Mouse (Mus musculus) embryo, embryonic 11 days (tissue): ENCODE results near the gene Zfp981.
"Not testable (repeated sequence)": the region's sequence is repeated elsewhere in the genome, so short reads cannot be mapped to it uniquely, and the experiment has no call there.

Experiments
- DNase-seq: peaks from one replicate; pipeline ENCODE4 v3.0.0-alpha.2; 2015

Gene Zfp981

DNA sequence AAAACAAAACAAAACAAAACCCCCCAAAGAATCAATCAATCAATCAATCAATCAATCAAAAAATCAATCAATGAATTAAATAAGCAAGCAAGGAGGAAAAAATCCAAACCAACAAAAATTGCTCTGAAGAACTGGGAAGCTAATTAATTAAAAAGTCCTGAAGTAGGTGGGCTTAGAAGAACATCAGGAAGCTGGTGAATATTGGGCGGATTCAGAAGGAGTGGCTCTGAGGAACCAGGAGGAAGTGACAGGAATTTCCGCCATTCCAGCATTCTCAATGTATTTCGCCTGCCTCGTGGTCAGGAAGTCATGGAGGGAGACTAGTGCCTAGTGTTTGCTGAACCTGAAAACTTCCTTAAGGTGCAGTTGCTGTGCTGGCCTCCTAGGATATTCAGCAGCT lies at the start of gene Zfp981:
Gene Zfp981, plus strand, starts transcription at position 301 of the 400 bp plus-strand sequence.
- not testable (repeated sequence) for DNase-seq

DNA sequence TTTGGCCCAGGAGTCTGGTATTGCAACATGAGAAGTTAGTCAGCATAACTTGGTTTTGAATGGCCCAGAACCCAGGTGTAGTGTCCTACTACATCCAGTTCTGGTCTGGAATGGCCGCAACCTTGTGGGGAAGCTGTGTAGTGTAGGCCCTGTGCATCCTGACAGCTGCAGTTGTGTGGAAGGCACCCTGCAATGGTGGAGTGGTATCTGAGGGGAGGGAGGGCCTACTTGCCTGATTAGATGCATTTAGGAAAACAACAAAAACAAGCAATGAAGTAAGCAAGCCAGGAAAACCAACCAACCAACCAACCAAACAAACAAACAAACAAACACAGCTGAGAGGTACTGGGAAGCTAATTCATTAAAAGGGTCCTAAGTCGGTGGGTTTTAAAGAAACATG lies 49.3 kb upstream of the Zfp981 start:
- DNase-seq = not testable (repeated sequence)

DNA sequence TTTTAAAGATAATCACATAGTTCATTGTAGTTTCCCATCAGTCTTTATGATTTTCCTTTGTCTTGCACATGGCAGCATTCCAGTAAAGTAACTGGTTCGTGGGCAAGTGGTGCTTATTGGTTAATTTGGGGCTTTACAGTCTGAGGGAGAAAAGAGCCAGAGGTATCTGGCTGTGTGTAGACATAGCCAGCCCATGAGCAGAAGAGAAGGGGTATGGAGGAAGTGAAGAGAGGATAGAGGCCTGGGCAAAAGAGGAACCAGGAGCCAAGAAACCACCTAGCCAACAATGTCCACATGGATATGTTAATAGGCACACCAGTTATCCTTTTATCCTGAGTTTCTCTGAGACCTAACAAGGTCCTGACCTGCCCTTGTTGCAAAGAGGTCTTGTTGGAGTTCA lies 47.7 kb upstream of the Zfp981 start:
- DNase-seq = not testable (repeated sequence)

DNA sequence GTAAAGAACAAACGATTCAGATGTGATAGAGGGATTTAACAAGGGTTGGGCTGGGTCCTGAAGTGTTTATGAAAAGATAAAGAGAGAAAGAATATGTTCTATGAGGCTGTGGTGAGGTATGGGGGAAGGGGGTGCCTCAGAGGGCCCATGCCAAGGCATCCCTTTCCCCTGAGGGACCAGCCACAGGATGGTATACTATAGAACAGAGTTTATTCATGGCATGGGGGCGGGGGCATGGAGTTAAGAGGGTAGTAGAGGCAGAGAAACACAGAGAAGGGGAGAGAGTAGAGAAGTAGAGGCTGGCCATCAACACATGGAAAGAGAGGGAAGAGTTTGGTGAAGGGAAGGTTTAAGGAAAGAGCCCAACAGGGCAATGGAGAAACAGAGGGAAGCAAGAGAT lies 46.9 kb upstream of the Zfp981 start:
- no peak for DNase-seq

DNA sequence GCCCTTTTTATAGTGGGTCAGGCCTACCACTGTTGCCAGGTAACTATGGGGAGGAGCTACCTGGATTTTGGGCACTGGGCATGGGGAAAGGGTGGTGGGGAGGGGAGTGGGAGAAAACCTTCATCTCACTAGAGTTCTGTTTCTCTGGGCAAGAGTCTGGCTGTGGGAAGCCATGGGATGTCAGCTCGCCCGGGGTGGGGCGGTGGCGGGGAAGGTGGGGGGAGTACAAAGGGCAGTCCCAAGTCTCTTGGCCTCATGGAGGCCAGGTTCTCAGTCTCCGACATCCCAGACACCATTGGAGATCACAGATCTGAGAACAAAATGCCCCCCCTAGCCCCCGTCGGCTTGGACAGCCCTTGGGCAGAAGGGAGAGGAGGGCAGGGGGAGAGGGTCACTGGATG lies 46.5 kb upstream of the Zfp981 start:
- DNase-seq = no peak

DNA sequence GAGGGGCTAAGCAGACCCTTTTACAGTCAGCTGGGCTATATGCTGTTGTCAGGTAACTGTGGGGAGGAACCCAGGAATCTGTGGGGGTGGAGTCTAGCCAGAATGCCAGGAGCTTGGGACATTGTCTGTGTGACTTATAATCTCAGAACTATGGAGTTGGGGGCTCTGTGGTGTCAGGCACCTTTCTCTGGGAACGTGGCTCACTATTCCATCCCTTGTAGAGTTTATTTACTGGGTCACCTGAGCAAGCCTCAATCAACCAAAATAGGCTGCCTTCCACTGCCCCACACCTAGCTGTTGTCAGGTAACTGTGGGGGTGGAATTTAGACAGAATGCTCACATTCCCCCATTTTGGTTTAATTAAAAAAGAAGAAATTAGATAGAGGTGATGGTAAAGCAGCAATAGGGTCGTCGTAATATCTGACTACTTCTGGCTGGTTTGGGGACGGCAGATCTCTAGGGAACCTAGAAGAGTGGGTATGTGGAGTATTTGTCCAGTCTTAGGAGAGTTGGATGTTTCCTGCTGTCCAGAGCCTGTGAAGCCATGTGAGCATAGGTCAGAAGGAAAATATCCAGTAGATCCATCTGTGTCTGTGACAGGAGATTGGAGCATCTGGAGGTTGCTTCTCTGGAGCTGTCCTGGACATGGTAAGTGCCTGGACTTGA lies 45.6 kb upstream of the Zfp981 start:
- no peak for DNase-seq

DNA sequence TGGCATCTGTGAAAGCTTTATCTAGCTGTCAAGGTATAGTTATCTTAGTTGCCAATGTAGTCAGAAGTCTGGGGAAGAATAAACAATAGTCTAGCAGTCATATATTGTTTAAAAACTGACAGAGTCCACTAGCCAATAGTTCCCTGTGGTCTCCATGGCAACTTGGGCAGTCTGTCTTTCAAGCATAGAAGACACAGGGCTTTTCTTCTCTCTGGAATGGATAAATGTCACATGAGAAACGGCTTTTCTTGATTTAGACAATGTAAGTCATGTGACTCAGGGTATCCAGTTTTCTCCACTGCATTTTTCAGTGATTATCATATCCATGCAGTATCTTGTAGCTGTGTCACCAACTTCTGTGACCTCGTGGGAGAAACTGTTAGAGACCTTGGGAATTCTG lies 44.7 kb upstream of the Zfp981 start:
- no peak for DNase-seq

DNA sequence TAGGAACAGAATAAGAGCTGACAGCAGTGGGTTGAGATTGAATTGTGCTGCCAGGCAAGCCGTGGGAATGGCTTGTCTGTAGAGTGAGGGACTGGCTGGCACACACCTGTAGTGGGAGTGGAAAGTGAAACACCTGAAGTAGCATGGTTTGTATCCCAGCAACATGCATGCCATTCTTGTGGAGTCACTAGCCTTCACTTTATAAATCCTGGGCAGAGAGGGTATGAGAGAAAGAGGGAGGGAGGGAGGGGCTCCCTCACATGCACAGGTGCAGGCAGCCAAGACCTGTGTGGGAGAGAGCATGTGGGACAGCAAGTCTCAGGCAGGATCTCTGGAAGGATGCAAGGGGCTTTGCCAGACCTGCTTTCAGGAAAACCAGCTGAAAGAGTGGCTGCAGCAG lies 44.1 kb upstream of the Zfp981 start:
- no peak for DNase-seq

DNA sequence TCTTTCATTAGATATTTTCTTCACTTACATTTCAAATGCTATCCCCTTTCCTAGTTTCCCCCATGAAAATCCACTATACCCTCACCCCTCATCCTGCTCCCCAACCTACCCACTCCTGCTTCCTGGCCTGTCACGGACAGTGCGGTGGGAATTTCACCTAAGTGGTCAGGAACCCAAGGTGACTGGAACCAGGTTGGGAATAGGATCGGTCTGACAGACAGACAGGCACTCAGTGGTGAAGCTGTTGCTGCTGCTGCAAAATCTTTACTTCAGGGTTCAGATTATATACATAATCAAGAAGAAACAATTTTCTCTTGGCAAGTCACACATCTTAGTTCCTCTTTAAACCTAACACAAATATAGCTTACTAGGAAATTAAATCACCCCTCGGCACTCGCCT lies 42.0 kb upstream of the Zfp981 start:
- DNase-seq = not testable (repeated sequence)

DNA sequence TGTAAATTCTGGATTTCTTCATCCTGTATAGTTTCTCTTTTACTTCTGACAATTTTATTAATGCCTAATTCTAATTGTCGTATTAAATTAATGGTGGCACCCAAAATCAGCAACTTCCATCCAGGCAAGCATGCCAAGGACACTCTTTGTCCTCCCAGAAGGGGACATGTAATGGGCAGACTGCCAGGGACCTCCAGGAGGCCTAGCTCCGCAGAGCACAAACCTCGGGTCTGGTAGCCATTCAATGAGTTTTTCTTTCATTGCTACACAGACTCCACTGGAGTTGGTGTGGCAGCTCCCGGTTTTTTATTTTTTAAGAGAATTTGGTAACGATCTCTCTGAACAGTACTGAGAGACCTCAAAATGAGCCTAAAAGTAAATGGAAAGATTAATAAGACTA lies 41.1 kb upstream of the Zfp981 start:
- not testable (repeated sequence) for DNase-seq

DNA sequence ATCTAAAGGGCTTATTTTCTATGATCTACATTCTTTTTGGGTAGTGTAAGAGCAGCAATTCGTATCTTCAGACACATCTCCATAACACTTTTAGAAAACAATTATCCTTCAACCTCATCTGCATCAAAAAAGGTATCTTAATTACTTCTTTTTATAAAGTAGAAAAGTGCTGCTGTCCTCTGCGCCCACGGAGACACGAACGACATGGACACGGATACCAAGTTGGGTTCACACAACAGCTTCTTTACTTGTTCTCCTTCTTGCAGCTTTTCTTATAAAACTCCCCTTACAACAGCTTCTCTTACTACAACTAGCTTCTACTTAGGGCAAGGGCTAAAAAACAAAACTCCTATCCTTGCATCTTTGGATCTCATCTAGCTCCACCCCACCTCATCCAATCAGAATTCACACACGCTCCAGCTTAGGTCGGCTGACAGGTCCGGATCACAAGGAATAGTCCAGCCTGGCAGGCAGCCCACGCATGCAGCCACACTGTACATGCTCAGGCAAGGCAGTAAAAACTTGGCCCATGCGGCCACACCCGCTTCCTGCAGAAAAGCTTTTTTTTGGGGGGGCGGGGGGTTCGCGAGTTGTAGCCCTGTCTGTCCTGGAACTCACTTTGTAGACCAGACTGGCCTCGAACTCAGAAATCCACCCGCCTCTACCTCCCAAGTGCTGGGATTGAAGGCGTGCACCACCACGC lies 38.0 kb upstream of the Zfp981 start:
- not testable (repeated sequence) for DNase-seq

DNA sequence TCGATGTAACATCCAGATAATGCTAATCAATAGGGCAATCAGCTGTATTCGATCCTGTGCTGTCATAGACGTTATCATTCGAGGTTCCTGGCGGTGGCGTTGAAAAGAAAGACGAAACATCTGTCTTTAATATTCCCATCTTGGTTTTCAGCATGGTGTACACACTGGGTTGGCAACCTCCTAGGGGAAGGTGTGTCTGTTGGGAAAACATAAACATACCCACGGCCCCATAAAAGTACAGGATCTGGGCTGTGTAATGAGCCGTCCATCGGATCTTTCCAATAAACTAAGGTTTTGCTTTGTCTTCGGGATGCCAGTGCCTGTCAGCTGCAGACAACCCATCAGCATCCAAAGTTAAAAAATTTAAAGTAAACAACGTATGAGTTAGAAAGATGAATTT lies 31.8 kb upstream of the Zfp981 start:
- not testable (repeated sequence) for DNase-seq

DNA sequence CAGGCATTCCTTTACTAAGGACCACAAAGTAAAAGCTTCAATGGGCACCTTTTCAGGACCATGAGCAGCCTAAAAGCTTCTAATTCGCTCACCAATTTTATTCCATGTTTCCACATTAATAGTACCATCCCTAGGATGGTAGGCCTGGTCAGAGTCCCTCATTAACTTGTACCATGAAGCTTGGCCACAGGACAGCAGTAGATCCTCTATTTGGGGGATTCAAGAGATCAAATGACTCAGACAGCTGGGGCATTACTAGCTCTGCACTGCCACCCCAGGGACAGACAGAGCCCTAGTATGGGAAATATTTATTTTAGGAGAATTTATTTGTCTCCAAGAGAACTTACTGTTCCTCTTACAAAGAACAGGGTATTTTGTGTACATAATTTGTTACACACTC lies 27.6 kb upstream of the Zfp981 start:
- DNase-seq = not testable (repeated sequence)

DNA sequence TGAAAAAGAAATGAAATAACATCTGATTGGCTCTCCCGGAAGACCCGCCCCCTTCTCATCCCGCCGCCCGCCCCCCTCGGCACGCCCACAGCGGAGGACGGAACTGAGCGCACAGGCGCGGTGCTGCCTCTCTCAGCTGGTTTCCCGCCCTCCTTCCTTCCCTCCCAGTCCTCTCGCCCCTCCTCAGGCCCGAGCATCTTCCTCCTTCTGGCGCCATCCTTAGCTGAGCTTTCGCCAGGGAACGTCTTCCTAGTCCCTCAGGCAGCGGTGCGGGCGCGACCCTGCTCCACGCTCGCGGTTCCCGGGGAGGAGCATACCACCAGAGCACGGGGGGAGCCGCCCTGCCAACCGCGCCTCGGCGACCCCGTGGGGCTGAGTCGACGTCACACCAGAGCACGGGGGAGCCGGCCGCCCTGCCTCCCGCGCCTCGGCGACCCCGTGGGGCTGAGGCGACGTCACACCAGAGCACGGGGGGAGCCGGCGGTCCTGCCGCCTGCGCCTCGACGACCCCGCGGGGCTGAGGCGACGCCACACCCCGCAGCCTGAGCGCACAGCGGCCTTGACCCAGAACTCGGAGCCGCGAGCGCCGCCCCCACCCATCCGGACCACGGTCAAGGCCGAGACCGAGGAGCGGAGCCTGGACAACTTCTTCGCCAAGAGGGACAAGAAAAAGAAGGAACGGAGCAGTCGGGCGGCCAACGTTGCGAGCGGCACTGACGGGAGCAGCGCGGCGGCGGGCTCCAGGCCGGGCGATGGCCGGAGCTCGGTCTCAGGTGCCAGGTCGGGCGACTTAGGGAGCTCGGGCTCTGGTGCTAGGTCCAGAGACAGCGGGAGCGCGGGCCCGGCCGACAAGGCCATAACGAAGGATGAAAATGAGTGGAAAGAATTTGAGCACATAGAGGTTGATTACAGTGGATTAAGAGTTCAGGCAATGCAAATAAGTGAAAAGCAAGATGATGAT lies 26.8 kb upstream of the Zfp981 start:
- not testable (repeated sequence) for DNase-seq

DNA sequence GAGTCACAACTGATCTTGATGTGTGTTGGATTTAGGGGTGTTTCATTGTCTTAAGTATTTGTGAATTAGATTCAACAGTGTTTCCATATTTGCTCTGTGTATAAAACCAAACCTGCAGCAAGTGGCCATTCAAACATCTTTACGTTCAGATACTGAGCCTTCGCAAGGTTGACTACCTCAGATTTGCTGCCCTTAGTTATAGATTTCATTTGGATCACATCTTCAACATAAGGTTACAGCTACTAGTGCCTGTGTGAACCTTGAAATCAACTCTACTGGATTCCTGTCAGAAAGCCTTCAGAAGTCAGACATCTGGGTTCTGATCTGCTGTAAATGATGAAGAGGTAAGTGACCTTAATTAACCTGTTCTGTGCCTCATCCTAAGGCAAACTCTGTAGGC lies 25.6 kb upstream of the Zfp981 start:
- DNase-seq = not testable (repeated sequence)

DNA sequence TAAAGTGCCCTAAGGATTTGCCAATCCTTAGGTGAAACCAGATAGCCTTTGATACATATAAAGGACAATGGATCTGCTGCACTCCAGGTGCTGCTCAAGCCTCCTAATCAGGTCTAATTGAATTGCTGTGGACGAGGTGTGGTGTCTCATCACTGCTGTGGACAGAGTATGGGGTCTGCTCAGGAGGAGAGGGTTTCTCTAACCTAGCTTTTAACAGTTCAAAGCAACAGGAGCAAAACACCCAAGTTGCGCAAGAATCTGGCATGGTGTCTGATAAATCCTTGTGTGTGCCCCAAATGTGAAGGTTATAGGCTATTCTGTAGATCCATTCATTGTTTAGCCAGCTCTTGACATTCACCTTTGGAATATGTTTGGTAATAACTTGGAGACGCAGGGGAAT lies 24.9 kb upstream of the Zfp981 start:
- not testable (repeated sequence) for DNase-seq

DNA sequence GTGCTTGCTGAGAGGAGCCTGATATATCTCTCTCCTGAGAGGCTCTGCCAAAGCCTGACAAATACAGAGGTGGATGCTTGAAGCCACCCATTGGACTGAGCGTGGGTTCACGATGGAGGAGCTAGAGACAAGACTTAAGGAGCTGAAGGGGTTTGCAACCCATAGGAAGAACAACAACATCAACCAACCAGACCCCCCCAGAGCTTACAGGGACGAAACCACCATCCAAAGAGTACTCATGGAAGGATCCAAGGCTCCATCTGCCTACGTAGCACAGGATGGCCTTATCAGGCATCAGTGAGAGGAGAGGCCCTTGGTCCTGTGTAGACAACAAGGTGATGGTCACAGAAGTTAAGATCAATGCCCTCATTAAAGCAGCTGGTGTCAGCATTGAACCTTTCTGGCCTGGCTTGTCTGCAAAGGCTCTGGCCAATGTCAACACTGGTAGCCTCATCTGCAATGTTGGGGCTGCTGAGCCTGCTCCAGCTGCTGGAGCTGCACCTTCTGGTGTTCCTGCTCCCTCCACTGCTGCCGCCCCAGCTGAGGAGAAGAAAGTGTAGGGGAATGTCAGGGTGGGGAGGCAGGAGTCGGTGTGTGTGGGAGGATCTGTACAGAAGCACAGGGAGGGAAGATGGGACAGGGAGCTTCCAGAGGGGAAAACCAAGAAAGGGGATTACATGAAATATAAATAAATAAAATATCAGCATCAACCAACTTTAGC lies 21.3 kb upstream of the Zfp981 start:
- not testable (repeated sequence) for DNase-seq

DNA sequence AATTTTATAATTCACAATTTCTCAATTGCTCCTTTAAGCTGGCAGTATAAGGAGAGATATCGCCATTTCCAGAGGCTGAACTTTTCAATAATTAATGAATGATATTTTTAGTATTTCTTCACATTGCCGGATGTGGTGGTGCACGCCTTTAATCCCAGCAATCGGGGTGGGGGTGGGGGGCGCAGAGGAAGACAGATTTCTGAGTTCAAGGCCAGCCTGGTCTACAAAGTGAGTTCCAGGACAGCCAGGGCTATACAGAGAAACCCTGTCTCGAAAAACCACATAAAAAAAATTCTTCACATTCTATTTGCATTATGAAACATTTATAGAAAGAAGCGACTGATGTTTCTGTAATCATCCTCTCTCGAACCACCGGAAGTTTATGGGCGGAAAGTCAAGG lies 19.3 kb upstream of the Zfp981 start:
- not testable (repeated sequence) for DNase-seq

DNA sequence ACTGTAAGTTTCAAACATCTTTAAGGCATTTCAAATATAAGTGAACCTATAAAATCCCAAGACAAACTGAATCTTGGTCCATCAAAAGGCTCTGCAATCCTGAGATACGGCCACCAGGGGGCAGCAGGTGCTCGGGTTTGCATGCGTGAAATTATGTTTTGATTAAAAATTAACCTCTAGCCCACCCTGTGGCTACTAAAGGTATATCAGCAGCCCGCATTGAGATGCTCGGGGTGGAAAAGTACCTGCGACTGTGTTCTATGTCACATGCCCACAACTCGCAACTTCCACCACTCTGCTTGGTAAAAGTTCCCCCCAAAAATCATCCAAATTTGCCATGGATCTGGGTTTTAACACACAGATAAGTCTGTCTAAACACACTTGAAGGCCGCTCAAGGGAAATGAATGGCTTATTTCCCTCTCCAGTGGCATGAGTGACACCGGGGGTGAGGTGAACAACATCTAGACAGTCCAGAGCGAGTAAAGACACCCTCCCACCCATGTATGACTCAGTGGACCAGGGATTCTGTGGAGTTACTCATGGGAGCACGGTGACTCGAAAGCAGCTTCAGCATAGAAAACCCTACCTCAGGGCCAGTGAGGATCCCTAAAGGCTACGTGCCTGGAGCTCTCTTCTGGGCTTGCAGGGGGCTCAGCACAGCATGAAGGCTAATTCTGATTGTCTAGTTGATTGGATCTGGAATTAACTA lies 18.1 kb upstream of the Zfp981 start:
- DNase-seq = not testable (repeated sequence)

DNA sequence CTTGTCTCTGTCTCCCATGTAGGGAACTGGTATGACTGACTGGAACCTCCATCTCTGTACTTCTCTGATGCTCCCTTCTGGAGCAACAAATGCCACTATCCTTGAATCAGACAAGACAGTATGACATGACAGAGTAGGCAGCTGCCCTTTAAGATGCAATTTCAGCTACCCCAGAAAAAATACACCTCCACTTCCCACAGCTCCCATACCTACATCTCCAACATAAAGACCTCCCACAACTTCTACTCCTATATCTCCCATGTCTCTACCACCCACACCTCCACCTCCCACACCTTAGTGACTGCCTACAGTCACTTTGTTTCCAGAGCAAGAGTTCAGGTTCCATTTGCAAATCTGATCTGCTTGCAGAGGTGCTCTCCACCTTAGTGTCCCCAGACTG lies 17.2 kb upstream of the Zfp981 start:
- DNase-seq = not testable (repeated sequence)

DNA sequence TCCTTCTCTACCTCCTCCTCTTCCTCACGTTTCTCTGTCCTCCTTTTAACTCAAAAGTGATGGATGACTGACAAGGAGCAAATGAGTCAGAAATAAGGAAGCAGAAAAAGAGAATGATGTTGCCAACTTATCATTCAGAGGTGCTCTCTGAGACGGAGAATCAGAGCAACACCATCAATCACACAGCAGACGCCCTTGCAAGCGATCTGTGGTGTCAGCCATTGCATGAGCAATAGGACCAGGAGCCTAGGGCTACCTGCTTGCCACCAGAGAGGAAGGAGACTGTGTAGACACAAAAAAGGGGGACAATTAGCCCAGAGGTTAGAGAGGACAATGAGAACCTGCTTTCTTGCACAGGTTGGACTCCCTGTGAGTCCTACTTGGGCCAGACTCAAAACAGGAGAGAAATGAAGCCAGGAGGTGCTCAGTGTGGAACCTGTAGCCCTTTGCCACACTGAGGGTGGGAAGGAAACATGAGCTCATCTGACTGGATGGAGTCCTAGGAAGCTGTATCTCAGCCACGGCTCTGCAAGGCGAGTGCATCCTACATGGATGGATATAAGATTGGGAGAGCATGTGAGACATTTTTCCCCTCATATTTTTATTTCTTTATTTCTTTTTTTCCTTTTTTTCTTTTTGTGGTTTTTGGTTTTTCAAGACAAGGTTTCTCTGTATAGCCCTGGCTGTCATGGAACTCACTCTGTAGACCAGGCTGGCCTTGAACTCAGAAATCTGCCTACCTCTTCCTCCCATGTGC lies 16.5 kb upstream of the Zfp981 start:
- DNase-seq = not testable (repeated sequence)
